Mouse (Mus musculus): Measurements from ENCODE around the gene Tspan14. TPM values are rescaled to one million over a fixed set of nuclear protein-coding genes. Genes with fewer than 3 reads are reported as not detected.

Gene Tspan14
- polyA plus RNA-seq, 2 experiments, result 22.0 to 25.4 TPM

DNA sequence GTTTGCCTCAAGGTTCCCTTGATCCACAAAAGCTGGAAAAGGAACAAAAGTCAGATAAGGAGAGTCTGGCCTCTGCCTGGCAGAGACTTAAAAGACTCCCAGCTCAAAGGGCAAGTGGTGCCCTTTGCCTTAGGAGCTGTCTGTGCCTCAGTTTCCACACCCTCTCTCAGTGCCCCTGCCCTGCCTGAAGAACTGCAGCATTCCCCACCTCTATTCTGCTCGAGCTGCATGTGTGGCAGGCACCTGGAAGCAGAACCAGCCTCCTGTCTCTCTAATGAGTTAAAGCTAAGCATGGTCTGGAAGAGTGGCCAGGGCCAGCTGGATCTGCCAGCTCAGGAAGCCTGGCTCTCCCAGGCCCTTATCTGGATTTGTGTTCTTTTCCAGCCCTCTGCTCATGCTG lies 13.1 kb upstream of the Tspan14 start:
- Histone ChIP-seq H3K27me3 (ENCODE audit: control insufficient read depth, insufficient read depth, low read length) (no peaks in the 10 kb centered on the region), H3K36me3 (replicated peaks; ENCODE audit: control insufficient read depth, insufficient read depth, low read depth) (no peaks in the 10 kb centered on the region), H3K9me3 (ENCODE audit: control insufficient read depth, low read length) (no peaks in the 10 kb centered on the region), H3K4me3 (ENCODE audit: insufficient read depth in 1 of 2, low read depth in 2 of 2, low read length in 2 of 2) (no peak overlapping the region), H3K4me2 (ENCODE audit: low read depth) (no peak overlapping the region), H3K27ac (no peak overlapping the region), H3K9ac (replicated peaks) (0 out of 2 replicates have a peak overlapping the region, but pooled peaks have one; percentile 36), H3K4me1 (replicated peaks; ENCODE audit: control insufficient read depth in 2 of 2, insufficient read depth in 2 of 2, low read length in 1 of 2) (peaks cover 0 to 5% of the 10 kb centered on the region in 2 experiments; a peak in 2 of 4 replicates)
- DNase-seq (ENCODE audit: low read depth in 3 of 3, low spot score in 3 of 3) (no peak), ATAC-seq (ENCODE audit: insufficient read depth) (no peak)
- 40% methylated on average over 1 of the region's 1 CpGs for WGBS (ENCODE audit: insufficient replicate concordance)
- TF ChIP-seq CTCF (IDR thresholded peaks at IDR 0.05; ENCODE audit: low read depth), result no peak
- no peak for TF ChIP-seq EP300 (IDR thresholded peaks at IDR 0.05; ENCODE audit: low read depth)

DNA sequence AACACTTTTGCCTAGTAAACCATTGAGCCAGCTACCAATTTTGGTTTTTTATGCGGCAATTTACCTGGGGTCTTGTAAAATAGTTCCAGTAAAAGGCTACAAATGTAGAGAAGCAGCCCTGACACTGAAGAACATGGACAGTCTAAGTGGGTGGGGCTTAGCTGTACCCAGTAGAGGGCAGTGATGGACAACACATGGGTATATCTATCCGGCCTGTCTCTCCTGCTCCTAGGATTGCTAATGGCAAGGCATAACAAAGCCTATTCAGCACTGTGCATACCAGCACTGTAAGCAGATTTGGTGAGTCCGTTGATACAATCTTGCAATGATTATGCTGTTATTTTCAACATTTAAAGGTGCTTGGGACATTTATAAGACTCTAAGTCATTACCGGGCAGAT lies 12.4 kb upstream of the Tspan14 start:
- H3K9ac ChIP-seq (replicated peaks), result no peak overlapping the region
- TF ChIP-seq EP300 (IDR thresholded peaks at IDR 0.05; ENCODE audit: low read depth) (no peak), CTCF (IDR thresholded peaks at IDR 0.05; ENCODE audit: low read depth) (peak; percentile 86)
- no peak overlapping the region for H3K27ac ChIP-seq
- H3K4me1 ChIP-seq (replicated peaks; ENCODE audit: control insufficient read depth in 2 of 2, insufficient read depth in 2 of 2, low read length in 1 of 2), result peaks cover 0 to 5% of the 10 kb centered on the region in 2 experiments; a peak in 2 of 4 replicates
- DNase-seq (ENCODE audit: low read depth in 3 of 3, low spot score in 3 of 3) (no peak), ATAC-seq (ENCODE audit: insufficient read depth) (peak; percentile 70)
- no peaks in the 10 kb centered on the region for H3K36me3 ChIP-seq (replicated peaks; ENCODE audit: control insufficient read depth, insufficient read depth, low read depth)
- 46% methylated on average over 4 of the region's 4 CpGs for WGBS (ENCODE audit: insufficient replicate concordance)
- H3K4me3 ChIP-seq (ENCODE audit: insufficient read depth in 1 of 2, low read depth in 2 of 2, low read length in 2 of 2), result no peak overlapping the region
- no peaks in the 10 kb centered on the region for H3K9me3 ChIP-seq (ENCODE audit: control insufficient read depth, low read length)
- no peaks in the 10 kb centered on the region for H3K27me3 ChIP-seq (ENCODE audit: control insufficient read depth, insufficient read depth, low read length)
- H3K4me2 ChIP-seq (ENCODE audit: low read depth), result no peak overlapping the region

DNA sequence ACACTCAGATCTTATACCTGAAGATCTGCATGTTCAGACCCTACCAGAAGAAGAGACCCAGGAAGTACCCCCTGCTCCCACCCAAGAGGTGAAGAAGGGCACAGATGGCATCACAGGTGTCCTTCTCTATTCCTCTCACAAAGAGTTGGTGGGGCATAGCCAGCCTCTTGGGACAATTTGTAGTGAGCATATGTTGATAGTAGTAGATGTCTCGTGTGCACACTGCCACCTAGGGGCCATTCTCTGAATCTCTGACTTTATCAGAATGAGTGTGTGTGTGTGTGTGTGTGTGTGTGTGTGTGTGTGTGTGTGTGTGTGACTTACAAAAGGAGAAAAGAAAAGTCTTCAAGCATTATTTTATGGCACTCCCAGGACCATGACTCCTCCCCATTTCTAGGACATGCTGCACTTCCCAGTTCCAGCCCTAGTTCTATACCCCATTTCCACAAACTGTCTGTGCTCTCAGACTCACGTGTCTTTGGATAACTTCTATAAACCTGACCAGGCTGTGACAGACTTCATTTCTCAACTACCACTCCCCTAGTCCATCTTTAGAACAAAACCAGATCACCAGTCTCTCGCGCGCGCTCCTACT lies 8.6 kb upstream of the Tspan14 start:
- H3K4me3 ChIP-seq (ENCODE audit: insufficient read depth in 1 of 2, low read depth in 2 of 2, low read length in 2 of 2), result no peak overlapping the region
- TF ChIP-seq CTCF (IDR thresholded peaks at IDR 0.05; ENCODE audit: low read depth) (peak; percentile 90), EP300 (IDR thresholded peaks at IDR 0.05; ENCODE audit: low read depth) (no peak)
- peaks cover 0 to 5% of the 10 kb centered on the region in 2 experiments; a peak in 2 of 4 replicates for H3K4me1 ChIP-seq (replicated peaks; ENCODE audit: control insufficient read depth in 2 of 2, insufficient read depth in 2 of 2, low read length in 1 of 2)
- H3K4me2 ChIP-seq (ENCODE audit: low read depth), result no peak overlapping the region
- no peaks in the 10 kb centered on the region for H3K9me3 ChIP-seq (ENCODE audit: control insufficient read depth, low read length)
- 73% methylated on average over 6 of the region's 6 CpGs for WGBS (ENCODE audit: insufficient replicate concordance)
- no peaks in the 10 kb centered on the region for H3K27me3 ChIP-seq (ENCODE audit: control insufficient read depth, insufficient read depth, low read length)
- peak; percentile 56 for ATAC-seq (ENCODE audit: insufficient read depth)
- H3K9ac ChIP-seq (replicated peaks), result no peak overlapping the region
- H3K27ac ChIP-seq, result no peak overlapping the region
- DNase-seq (ENCODE audit: low read depth in 3 of 3, low spot score in 3 of 3), result peak in 1 of 3 experiments; percentile 56
- no peaks in the 10 kb centered on the region for H3K36me3 ChIP-seq (replicated peaks; ENCODE audit: control insufficient read depth, insufficient read depth, low read depth)

GRCm38 (mm10) chr14:40968051-40968450 lies 1.4 kb upstream of the Tspan14 start:
- H3K4me2 ChIP-seq (ENCODE audit: low read depth), result peak overlapping the region; percentile 83; the same call in 1 of the 2 replicates
- TF ChIP-seq EP300 (IDR thresholded peaks at IDR 0.05; ENCODE audit: low read depth), result no peak
- TF ChIP-seq CTCF (IDR thresholded peaks at IDR 0.05; ENCODE audit: low read depth), result no peak
- peaks cover 29 to 35% of the 10 kb centered on the region in 2 experiments for H3K4me1 ChIP-seq (replicated peaks; ENCODE audit: control insufficient read depth in 2 of 2, insufficient read depth in 2 of 2, low read length in 1 of 2)
- H3K27me3 ChIP-seq (ENCODE audit: control insufficient read depth, insufficient read depth, low read length), result no peaks in the 10 kb centered on the region
- H3K27ac ChIP-seq, result no peak overlapping the region
- ATAC-seq (ENCODE audit: insufficient read depth) (no peak), DNase-seq (ENCODE audit: low read depth in 3 of 3, low spot score in 3 of 3) (no peak)
- no peaks in the 10 kb centered on the region for H3K36me3 ChIP-seq (replicated peaks; ENCODE audit: control insufficient read depth, insufficient read depth, low read depth)
- H3K9ac ChIP-seq (replicated peaks), result no peak overlapping the region
- no peak overlapping the region; a peak in 1 of 4 replicates for H3K4me3 ChIP-seq (ENCODE audit: insufficient read depth in 1 of 2, low read depth in 2 of 2, low read length in 2 of 2)
- H3K9me3 ChIP-seq (ENCODE audit: control insufficient read depth, low read length), result no peaks in the 10 kb centered on the region
- WGBS (ENCODE audit: insufficient replicate concordance), result 26% methylated on average over 2 of the region's 2 CpGs

- Histone ChIP-seq H3K4me2 (ENCODE audit: low read depth) (peak overlapping the region; percentile 83), H3K36me3 (replicated peaks; ENCODE audit: control insufficient read depth, insufficient read depth, low read depth) (no peaks in the 10 kb centered on the region), H3K9ac (replicated peaks) (peak overlapping the region; percentile 55), H3K4me3 (ENCODE audit: insufficient read depth in 1 of 2, low read depth in 2 of 2, low read length in 2 of 2) (peak overlapping the region; percentile 47 to 71), H3K9me3 (ENCODE audit: control insufficient read depth, low read length) (no peaks in the 10 kb centered on the region), H3K27me3 (ENCODE audit: control insufficient read depth, insufficient read depth, low read length) (no peaks in the 10 kb centered on the region), H3K27ac (peak overlapping the region; percentile 29; the same call in 1 of the 2 replicates), H3K4me1 (replicated peaks; ENCODE audit: control insufficient read depth in 2 of 2, insufficient read depth in 2 of 2, low read length in 1 of 2) (peaks cover 34 to 40% of the 10 kb centered on the region in 2 experiments)
- DNase-seq (ENCODE audit: low read depth in 3 of 3, low spot score in 3 of 3) (no peak), ATAC-seq (ENCODE audit: insufficient read depth) (no peak)
- 8% methylated on average over 6 of the region's 6 CpGs for WGBS (ENCODE audit: insufficient replicate concordance)
- TF ChIP-seq CTCF (IDR thresholded peaks at IDR 0.05; ENCODE audit: low read depth) (no peak), EP300 (IDR thresholded peaks at IDR 0.05; ENCODE audit: low read depth) (no peak)
These were observed 942 bp upstream of the Tspan14 start for GRCm38 (mm10) chr14:40967598-40967900.
